Mouse (Mus musculus) Muller cell, postnatal 12 days (primary cell): ENCODE data around the gene Slc25a21.

Experiments used
- DNase-seq: peaks from one replicate; pipeline ENCODE4 v3.0.0-alpha.2; 2015; ENCODE audit errors: inconsistent ontology term

Gene Slc25a21

GRCm38 (mm10) chr12:56877796-56878195, 319.5 kb downstream of the Slc25a21 start:
- DNase-seq, result peak; percentile 63

DNA sequence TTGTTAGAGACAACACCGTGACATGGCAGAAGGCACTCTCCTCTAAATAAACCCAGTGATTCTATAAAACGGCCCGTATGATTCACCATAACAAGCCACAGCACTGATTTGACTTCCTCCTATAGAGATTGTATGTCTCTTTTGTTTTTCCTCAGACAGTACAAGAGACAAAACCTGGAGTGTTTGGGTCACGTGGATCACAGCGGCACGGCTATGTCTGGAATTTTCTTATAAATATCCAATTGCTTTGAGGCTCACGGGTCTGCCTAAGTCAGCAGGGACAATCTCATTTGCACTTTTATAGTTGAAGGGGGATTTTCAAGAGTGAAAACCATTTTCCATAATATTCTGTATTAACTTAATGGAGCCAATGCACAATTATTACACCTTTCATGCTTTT, 320.7 kb downstream of the Slc25a21 start:
- no peak for DNase-seq

GRCm38 (mm10) chr12:56873204-56873603, 324.1 kb downstream of the Slc25a21 start:
- DNase-seq, result no peak

GRCm38 (mm10) chr12:56870569-56870968, 326.7 kb downstream of the Slc25a21 start:
- DNase-seq, result no peak

DNA sequence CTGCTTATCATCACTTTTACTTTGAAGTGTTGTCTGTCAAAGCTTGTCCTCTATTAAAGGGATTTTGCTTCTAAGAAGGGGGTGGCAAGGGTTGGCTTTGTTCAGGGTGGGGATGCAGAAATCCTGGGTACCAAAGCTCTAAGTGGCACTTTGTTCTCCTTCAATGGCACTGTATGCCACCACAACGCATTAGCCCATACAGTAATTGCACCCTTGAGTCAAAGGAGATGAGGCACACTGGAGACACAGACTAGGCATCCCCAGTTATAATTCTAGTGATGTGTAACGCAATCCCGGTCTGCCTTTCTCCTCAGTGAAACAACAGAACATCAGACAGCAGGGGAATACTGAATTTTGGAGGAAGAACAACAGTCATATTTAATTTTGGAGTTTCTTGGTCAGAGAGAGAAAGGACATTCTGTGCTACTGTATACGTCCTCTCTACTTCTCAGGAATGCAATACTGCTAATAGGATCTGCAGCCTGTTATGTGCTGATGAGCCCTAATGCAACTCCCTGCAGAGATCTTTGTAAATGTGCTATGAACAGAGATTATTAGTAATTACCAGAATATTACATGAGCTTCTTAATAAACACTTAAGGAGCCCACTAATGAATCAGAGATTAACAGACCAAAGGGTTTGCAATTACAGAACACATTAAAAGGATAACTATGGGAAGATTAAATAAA, 333.3 kb downstream of the Slc25a21 start:
- no peak for DNase-seq

GRCm38 (mm10) chr12:56852679-56853078, 344.6 kb downstream of the Slc25a21 start:
- DNase-seq, result no peak

- DNase-seq, result no peak
These were observed 345.8 kb downstream of the Slc25a21 start for GRCm38 (mm10) chr12:56851464-56851863.

DNA sequence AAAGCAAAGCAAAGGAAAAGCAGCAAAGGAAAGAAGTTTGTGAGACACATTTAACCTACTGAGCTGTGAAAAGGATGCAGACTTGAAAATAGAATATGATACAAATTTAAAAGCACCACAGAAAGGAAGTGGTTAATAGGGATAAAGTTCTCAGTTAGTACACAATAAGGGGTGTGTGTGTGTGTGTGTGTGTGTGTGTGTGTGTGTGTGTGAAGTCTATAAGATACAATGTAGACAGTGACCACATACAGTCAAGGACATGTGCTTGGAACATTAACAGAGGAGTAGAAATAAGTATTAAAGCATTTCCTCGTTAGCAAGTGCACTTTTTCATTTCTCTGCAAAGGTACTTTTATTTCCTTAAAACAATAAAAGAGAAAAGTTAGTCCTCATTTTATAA, 367.3 kb downstream of the Slc25a21 start:
- no peak for DNase-seq

GRCm38 (mm10) chr12:56829455-56829883, 367.8 kb downstream of the Slc25a21 start:
- peak; percentile 6 for DNase-seq

- DNase-seq, result no peak
These were observed 369.4 kb downstream of the Slc25a21 start for GRCm38 (mm10) chr12:56827808-56828384.

- no peak for DNase-seq
These were observed 372.6 kb downstream of the Slc25a21 start for GRCm38 (mm10) chr12:56824688-56825087.

DNA sequence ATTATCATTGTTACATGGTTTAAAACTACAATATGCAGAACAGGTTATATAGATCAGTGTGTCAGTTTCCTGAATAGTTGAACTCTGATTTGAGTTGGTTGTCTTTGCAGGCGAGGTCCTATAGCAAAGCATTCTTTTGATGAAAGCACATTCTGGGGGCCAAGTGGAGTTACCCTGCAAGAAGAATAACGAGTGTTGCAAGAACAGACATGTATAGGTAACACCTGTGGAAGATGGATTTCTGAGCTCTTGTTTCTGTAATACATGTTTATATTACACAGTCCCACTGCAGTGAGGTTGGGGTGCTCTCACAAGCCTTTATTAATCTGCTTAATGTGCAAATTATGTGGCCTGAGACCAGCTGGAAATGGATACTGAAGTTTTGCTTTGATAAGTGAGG, 375.1 kb downstream of the Slc25a21 start:
- no peak for DNase-seq

DNA sequence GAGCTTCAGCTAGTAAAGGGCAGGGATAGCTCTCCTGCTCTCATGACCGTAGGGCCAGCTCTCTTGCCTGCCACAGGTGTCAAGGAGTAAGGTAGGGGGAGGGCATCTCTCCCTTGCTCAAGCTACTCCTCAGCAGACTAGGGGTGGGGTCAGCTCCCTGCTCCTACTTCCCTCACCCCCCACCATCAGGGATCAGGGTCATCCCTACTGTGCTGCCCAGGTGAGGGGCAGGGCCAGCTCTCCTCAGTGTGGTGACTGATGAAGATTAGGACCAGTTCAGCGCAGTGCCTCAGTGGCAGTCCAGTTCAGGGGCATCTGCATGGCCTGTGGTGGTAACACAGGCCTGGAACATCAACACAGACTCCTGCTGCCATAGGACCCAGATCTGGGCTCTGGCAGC, 376.7 kb downstream of the Slc25a21 start:
- no peak for DNase-seq

DNA sequence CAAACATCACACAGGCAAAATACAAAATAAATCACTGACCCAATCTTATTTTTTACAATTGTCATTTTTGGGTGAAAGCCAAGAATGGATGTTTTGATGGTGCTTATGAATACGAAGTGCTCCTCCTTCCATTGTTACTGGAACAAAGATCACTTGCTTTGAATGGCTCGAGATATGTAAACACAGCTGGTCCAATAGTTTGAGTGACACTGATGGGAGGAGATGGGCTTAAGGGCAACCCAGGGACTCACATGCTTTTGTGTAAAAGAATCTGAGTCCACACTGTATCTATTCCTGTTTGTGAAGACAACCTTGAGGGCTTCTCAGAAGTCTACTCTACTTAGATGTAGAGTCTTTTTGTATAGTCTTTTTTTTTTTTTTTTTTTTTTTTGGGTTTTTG, 389.8 kb downstream of the Slc25a21 start:
- DNase-seq, result no peak

DNA sequence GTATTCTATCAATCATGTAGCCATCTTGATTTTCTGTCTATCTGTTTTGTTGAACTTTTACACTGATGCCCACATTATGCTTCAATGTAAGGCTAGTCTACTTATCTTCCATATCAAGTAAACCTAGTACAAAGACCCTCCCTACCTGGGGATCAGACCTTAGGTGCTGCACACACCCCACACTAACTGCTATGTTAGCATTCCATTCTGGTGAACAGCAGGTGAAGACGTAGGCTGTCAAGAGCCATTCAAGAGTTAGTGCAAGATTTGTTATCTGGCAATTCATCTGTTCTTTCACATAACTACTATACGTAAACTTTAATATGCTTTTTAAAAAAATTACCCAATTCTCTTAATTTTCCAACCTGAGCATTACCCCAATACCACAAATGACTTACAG, 390.2 kb downstream of the Slc25a21 start:
- DNase-seq, result no peak

DNA sequence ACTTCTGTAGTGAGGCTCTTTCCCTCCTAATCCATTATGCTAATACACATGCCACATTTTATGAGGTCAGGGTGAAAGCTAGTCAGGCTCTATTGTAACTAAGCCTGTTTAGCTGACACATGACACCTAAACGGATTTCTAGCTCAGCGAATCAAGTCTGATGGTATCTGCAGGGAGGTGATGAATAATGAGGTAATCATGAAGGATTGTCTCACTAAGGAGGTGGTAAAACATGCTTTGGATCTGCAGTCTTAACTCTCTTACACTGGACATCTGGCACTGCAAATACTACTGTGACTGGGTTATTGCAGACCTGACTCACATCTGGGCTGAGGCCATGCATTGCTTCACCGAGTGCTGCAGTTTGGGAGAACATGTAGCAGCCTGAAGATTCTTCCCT, 392.8 kb downstream of the Slc25a21 start:
- DNase-seq, result peak; percentile 5

DNA sequence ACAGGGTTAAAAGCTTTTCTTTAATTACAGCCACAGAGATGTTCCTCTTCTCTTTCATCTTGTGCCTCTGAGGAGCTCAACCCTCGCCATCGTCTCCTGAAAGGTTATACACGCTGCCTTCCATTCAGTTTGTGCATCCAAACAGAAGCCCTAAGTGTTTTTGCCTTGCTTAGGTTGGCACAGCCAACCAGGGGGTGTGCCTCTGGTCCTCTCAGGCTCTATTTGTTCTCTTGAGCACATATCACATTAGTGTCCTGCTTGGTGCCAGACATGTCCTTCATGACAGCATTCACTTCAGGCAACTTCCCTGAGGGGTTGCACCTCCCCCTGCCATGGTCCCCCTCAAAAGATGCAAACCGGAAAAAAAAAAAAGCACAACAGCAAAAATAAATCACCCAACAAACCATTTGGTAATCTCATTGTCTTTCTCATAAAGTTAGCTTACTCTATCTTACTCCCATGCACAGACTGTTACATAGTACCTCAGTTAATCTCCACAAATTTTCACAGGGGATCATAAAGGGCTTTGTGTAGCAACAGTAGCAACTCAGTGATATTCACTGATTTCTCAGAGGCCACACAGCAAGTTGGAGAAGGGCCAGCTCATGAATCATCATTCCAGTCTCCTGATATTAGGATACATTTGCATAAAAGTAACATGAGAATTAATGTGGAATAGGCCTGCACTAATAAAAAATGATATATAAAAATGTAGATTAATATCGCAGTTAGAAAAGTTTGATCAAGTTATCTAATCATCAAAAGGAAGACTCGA, 398.4 kb downstream of the Slc25a21 start:
- peak; percentile 69 for DNase-seq

DNA sequence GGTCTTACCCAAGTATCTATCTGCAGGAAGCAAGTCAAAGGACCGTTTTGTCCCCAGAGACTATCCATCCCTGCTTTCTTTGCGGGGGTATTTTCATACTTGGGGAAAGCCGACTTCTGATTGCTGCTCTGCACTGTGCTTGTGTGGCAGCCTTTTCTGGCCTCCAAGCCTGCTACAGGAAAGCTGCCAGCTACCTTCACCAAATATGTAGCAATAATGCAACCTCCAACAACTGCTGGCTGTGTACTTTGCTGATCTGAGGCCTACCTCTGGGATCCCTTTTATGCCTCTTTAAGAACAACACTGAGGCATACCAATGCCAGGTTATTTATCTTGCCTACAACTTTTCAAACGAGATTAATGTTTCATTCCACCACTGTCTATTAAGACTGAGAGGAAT, 408.0 kb downstream of the Slc25a21 start:
- DNase-seq, result no peak

GRCm38 (mm10) chr12:56785250-56785649, 412.0 kb downstream of the Slc25a21 start:
- DNase-seq, result no peak

- DNase-seq, result peak; percentile 86
These were observed 416.1 kb downstream of the Slc25a21 start for GRCm38 (mm10) chr12:56781196-56781595.

- no peak for DNase-seq
These were observed 417.7 kb downstream of the Slc25a21 start for GRCm38 (mm10) chr12:56779621-56780020.

DNA sequence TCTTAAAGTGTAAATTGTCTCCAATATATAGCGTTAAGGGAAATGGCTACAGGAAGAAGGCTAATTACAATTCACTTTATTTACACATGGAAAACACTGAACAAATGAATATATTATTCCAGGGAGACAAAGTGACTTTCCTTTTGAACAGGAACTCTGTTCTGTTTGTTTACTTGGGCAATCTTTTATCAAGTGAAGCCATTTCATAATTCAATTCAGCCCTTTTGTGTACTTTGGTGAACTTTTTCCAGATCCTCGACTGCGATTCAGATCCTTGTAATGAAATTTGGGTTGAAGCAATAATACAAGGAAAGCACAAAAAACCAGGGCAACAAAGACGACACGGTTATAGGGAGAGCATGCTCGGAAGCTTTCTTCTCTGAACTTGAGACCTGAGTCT, 423.3 kb downstream of the Slc25a21 start:
- DNase-seq, result no peak

DNA sequence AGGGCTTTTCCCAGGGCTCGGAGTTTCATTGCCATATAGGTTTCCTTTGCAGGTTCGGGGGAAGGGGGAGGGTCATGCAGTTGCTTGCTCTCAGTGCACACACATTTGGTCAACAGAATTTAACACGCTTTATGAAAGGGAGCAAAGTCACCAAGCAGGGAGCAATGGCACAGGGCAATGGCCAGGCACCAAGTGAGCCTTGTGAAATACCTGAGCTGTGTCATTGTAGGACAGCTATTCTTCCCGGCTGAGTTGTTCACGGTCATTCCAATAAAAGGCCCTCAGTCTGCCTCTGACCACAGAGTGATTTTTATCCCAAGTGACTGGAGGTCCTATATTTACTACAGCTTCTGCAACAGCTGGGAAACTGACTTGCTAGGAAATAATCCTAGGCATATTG, 427.9 kb downstream of the Slc25a21 start:
- no peak for DNase-seq
